Mouse (Mus musculus) lung, postnatal 36 days (tissue): ENCODE data around the gene Map1lc3b.

Experiments used
- DNase-seq: peaks from one replicate; pipeline ENCODE4 v3.0.0; 2022; ENCODE audit warnings: mixed read lengths

The Map1lc3b gene

GRCm38 (mm10) chr8:121613419-121613818 is 23.3 kb downstream of the Map1lc3b start:
- no peak for DNase-seq

GRCm38 (mm10) chr8:121619401-121619995 is 29.3 kb downstream of the Map1lc3b start:
- peak; percentile 95 for DNase-seq

- peak; percentile 75 for DNase-seq
These were observed 30.8 kb downstream of the Map1lc3b start for GRCm38 (mm10) chr8:121620801-121621516.

- DNase-seq = peak; percentile 70
These were observed 31.7 kb downstream of the Map1lc3b start for GRCm38 (mm10) chr8:121621879-121622278.

GRCm38 (mm10) chr8:121623043-121623442 is 32.9 kb downstream of the Map1lc3b start:
- no peak for DNase-seq

GRCm38 (mm10) chr8:121628681-121629080 is 38.5 kb downstream of the Map1lc3b start:
- DNase-seq = no peak

GRCm38 (mm10) chr8:121631645-121632071 is 41.5 kb downstream of the Map1lc3b start:
- peak; percentile 70 for DNase-seq

GRCm38 (mm10) chr8:121632401-121632800 is 42.2 kb downstream of the Map1lc3b start:
- no peak for DNase-seq

GRCm38 (mm10) chr8:121635534-121635933 is 45.4 kb downstream of the Map1lc3b start:
- DNase-seq = peak; percentile 76

- no peak for DNase-seq
These were observed 46.0 kb downstream of the Map1lc3b start for GRCm38 (mm10) chr8:121636180-121636579.

- no peak for DNase-seq
These were observed 52.6 kb downstream of the Map1lc3b start for GRCm38 (mm10) chr8:121642804-121643203.

GRCm38 (mm10) chr8:121643384-121643783 is 53.2 kb downstream of the Map1lc3b start:
- DNase-seq = no peak

GRCm38 (mm10) chr8:121647511-121648215 is 57.5 kb downstream of the Map1lc3b start:
- no peak for DNase-seq
